Mouse (Mus musculus) lung, embryonic 14.5 days (tissue): ENCODE data around the gene Unc5a. TPM values are rescaled to one million over a fixed set of nuclear protein-coding genes. Genes with fewer than 3 reads are reported as not detected.

Source experiments
- ATAC-seq: fragments of 200-750 bp; cut with Nextera tagmentation; 2 replicates; pipeline ENCODE4 v1.8.0; 2017; ENCODE audit warnings: mild to moderate bottlenecking, moderate TSS enrichment, moderate library complexity; ENCODE audit not compliant: insufficient read depth
- DNase-seq: peaks from one replicate; pipeline ENCODE4 v3.0.0-alpha.2; 2015
- H3K27ac ChIP-seq: fragments of 300-500 bp; sonication (generic); 2 replicates; pipeline ENCODE4 v1.5.1; 2014; ENCODE audit warnings: low read depth, mild to moderate bottlenecking, moderate library complexity
- H3K27me3 ChIP-seq: fragments of 300-500 bp; sonication (generic); 2 replicates; pipeline ENCODE4 v1.6.1; 2014; ENCODE audit warnings: low read length, control low read depth; ENCODE audit not compliant: insufficient read depth
- H3K36me3 ChIP-seq: fragments of 300-500 bp; sonication (generic); 2 replicates; pipeline ENCODE4 v1.6.1; 2014; ENCODE audit warnings: control low read depth; ENCODE audit not compliant: insufficient read depth
- H3K4me1 ChIP-seq: fragments of 300-500 bp; sonication (generic); 2 replicates; pipeline ENCODE4 v1.6.1; 2014; ENCODE audit warnings: antibody characterized with exemption, control low read depth; ENCODE audit not compliant: insufficient read depth
- H3K4me2 ChIP-seq: fragments of 300-500 bp; sonication (generic); 2 replicates; pipeline ENCODE4 v1.6.1; 2014; ENCODE audit warnings: mild to moderate bottlenecking
- H3K4me3 ChIP-seq: fragments of 300-500 bp; sonication (generic); 2 replicates; pipeline ENCODE4 v1.5.1; 2014; ENCODE audit warnings: low read depth, low read length
- H3K9ac ChIP-seq: fragments of 300-500 bp; sonication (generic); 2 replicates; pipeline ENCODE4 v1.6.1; 2014
- H3K9me3 ChIP-seq: fragments of 300-500 bp; sonication (generic); 2 replicates; pipeline ENCODE4 v1.6.1; 2016; ENCODE audit warnings: low read depth, low read length, control low read depth
- CTCF ChIP-seq: IDR thresholded peaks from 2 replicates; pipeline ENCODE4 v1.5.1; 2016; ENCODE audit warnings: antibody characterized with exemption, low read depth
- WGBS: fragments of 180-500 bp; shearing (Covaris S2); extraction: QIAGEN DNeasy Blood & Tissue Kit; methylation state at CpG from one replicate; pipeline ENCODE4 v1.1.7; 2014; 5-methylcytosine and 5-hydroxymethylcytosine counted together
- polyA plus RNA-seq: library from polyadenylated mRNA; unstranded; fragments of >200 nt; fragmentation: Nextera tagmentation; extraction: Ambion mirVana; gene quantifications from 2 replicates; pipeline ENCODE4 v1.2.1, GENCODE M21; 2014

Unc5a gene
- polyA plus RNA-seq, 1 experiment from 2014 or later, result 7.5 TPM

GRCm38 (mm10) chr13:54997568-54997967 lies 48.4 kb downstream of the Unc5a start:
- no peaks in the 10 kb centered on the region for H3K4me1 ChIP-seq
- H3K4me2 ChIP-seq, result no peak overlapping the region
- no peaks in the 10 kb centered on the region for H3K36me3 ChIP-seq
- no peak for ATAC-seq
- no peak overlapping the region for H3K4me3 ChIP-seq
- H3K27me3 ChIP-seq, result no peaks in the 10 kb centered on the region
- no peak overlapping the region for H3K9ac ChIP-seq
- H3K27ac ChIP-seq, result no peak overlapping the region
- 93% methylated on average over 8 of the region's 8 CpGs for WGBS
- no peak for TF ChIP-seq CTCF
- no peak for DNase-seq
- H3K9me3 ChIP-seq, result no peaks in the 10 kb centered on the region

DNA sequence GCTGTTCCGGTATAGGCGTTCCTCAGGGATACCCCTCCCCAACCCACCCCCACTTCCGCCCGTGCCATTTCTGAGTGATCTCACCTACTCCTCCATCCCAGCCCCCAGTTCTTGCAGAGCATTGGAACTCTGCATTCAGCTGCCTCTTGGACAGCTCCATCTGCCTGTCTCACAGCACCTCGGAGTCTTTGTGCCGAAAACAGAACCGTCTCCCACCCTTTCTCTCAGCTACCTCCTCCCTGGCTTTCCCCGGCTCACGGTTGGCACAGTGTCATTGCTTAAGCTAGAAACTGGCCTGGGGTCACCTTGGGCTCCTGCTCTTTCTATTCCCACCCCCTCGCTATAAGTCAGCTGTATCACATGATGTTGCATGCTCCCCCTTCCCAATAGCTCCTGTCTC lies 51.2 kb downstream of the Unc5a start:
- H3K4me1 ChIP-seq, result 0 out of 2 replicates have a peak, but pooled peaks cover 4% of the 10 kb centered on the region
- no peak overlapping the region for H3K4me3 ChIP-seq
- no peak overlapping the region for H3K9ac ChIP-seq
- DNase-seq (no peak), ATAC-seq (no peak)
- no peak overlapping the region for H3K4me2 ChIP-seq
- H3K27ac ChIP-seq, result no peak overlapping the region
- no peaks in the 10 kb centered on the region for H3K36me3 ChIP-seq
- H3K27me3 ChIP-seq, result no peaks in the 10 kb centered on the region
- WGBS, result 70% methylated on average over 10 of the region's 10 CpGs
- no peaks in the 10 kb centered on the region for H3K9me3 ChIP-seq
- no peak for TF ChIP-seq CTCF

DNA sequence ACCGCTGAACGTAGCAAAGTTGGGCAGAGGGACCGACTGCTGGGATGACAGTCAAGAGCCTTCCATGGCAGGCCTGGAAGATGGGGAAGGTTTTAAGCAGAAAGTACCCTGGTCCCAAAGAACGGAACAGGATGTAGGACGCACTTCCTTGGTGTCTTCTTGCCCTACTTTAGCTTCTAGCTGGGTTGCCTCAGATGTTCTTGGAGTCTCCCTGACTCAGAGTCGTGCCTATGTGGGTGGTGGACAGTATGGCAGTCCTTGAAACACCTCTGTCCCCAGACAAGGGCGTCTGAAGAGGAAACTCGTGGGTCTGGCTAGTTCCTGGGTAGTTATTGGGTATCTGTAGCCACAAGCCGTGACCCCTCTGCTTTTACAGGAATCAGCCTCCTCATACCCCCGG lies 52.9 kb downstream of the Unc5a start:
- Histone ChIP-seq H3K4me2 (no peak overlapping the region), H3K9ac (no peak overlapping the region), H3K4me1 (0 out of 2 replicates have a peak, but pooled peaks cover 7% of the 10 kb centered on the region), H3K27me3 (no peaks in the 10 kb centered on the region), H3K9me3 (no peaks in the 10 kb centered on the region), H3K36me3 (no peaks in the 10 kb centered on the region), H3K27ac (no peak overlapping the region), H3K4me3 (no peak overlapping the region)
- TF ChIP-seq CTCF, result no peak
- DNase-seq (no peak), ATAC-seq (no peak)
- 72% methylated on average over 10 of the region's 10 CpGs for WGBS

DNA sequence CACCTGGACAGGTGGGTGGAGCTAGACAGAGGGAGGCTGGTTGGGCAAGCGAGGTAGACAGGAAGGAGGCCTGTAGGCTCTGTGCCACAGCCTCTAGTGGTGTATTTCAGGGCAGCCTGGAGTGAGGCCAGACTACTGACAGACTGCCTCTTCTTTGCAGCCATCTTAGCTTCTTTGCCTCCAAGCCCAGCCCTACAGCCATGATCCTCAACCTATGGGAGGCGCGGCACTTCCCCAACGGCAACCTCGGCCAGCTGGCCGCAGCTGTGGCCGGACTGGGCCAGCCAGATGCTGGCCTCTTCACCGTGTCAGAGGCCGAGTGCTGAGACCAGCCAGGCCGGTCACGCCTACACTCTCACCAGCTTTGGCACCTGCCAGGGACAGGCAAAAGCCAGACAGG lies 55.4 kb downstream of the Unc5a start:
- ATAC-seq, result peak; percentile 55
- Histone ChIP-seq H3K4me3 (no peak overlapping the region), H3K9ac (no peak overlapping the region), H3K4me1 (0 out of 2 replicates have a peak, but pooled peaks cover 7% of the 10 kb centered on the region), H3K27ac (no peak overlapping the region), H3K4me2 (no peak overlapping the region), H3K36me3 (no peaks in the 10 kb centered on the region), H3K27me3 (no peaks in the 10 kb centered on the region), H3K9me3 (no peaks in the 10 kb centered on the region)
- peak; percentile 34; the same call in 1 of the 2 replicates for TF ChIP-seq CTCF
- WGBS, result 46% methylated on average over 11 of the region's 11 CpGs
- peak; percentile 63 for DNase-seq

- no peaks in the 10 kb centered on the region for H3K27me3 ChIP-seq
- peak; percentile 52 for DNase-seq
- no peaks in the 10 kb centered on the region for H3K36me3 ChIP-seq
- H3K9ac ChIP-seq, result no peak overlapping the region
- TF ChIP-seq CTCF, result no peak
- H3K9me3 ChIP-seq, result no peaks in the 10 kb centered on the region
- peak; percentile 69; the same call in 1 of the 2 replicates for ATAC-seq
- no peak overlapping the region for H3K4me3 ChIP-seq
- 0 out of 2 replicates have a peak, but pooled peaks cover 7% of the 10 kb centered on the region for H3K4me1 ChIP-seq
- peak overlapping the region; percentile 16 for H3K4me2 ChIP-seq
- 28% methylated on average over 31 of the region's 31 CpGs for WGBS
- H3K27ac ChIP-seq, result no peak overlapping the region; the same call in 1 of the 2 replicates
Measured at GRCm38 (mm10) chr13:55005691-55006414, 56.6 kb downstream of the Unc5a start.

- WGBS, result 42% methylated on average over 7 of the region's 7 CpGs
- Histone ChIP-seq H3K36me3 (no peaks in the 10 kb centered on the region), H3K27me3 (no peaks in the 10 kb centered on the region), H3K4me1 (0 out of 2 replicates have a peak, but pooled peaks cover 7% of the 10 kb centered on the region), H3K4me2 (peak overlapping the region; percentile 16; the same call in 1 of the 2 replicates), H3K9me3 (no peaks in the 10 kb centered on the region), H3K4me3 (no peak overlapping the region), H3K27ac (no peak overlapping the region), H3K9ac (no peak overlapping the region)
- no peak for ATAC-seq
- no peak for DNase-seq
- no peak for TF ChIP-seq CTCF
Measured at GRCm38 (mm10) chr13:55006415-55006742, 57.2 kb downstream of the Unc5a start.

- no peaks in the 10 kb centered on the region for H3K36me3 ChIP-seq
- no peak overlapping the region for H3K4me3 ChIP-seq
- H3K27ac ChIP-seq, result no peak overlapping the region
- no peak overlapping the region for H3K9ac ChIP-seq
- 76% methylated on average over 6 of the region's 6 CpGs for WGBS
- no peaks in the 10 kb centered on the region for H3K27me3 ChIP-seq
- ATAC-seq (no peak), DNase-seq (no peak)
- no peaks in the 10 kb centered on the region for H3K9me3 ChIP-seq
- H3K4me2 ChIP-seq, result no peak overlapping the region
- peaks cover 7% of the 10 kb centered on the region; the same call in 1 of the 2 replicates for H3K4me1 ChIP-seq
- no peak for TF ChIP-seq CTCF
Measured at GRCm38 (mm10) chr13:55008589-55008988, 59.4 kb downstream of the Unc5a start.
